Mouse (Mus musculus) bone marrow macrophage, adult 2 months (primary cell): Measurements from ENCODE around the gene Acvr2b. TPM values are rescaled to one million over a fixed set of nuclear protein-coding genes. Genes with fewer than 3 reads are reported as not detected.

ENCODE experiments used
- H3K27ac ChIP-seq: 2 replicates; pipeline ENCODE4 v1.5.1; 2012; ENCODE audit warnings: low read depth, low read length; ENCODE audit not compliant: insufficient read depth
- H3K4me1 ChIP-seq: 2 replicates; pipeline ENCODE4 v1.6.1; 2012; ENCODE audit warnings: low read length; ENCODE audit not compliant: control insufficient read depth, insufficient read depth
- H3K4me3 ChIP-seq: 2 replicates; pipeline ENCODE4 v1.5.1; 2012; ENCODE audit warnings: mild to moderate bottlenecking, low read length, moderate library complexity; ENCODE audit not compliant: insufficient read depth
- CTCF ChIP-seq: IDR thresholded peaks from 2 replicates; pipeline ENCODE4 v1.5.1; 2012; ENCODE audit warnings: low read depth, mild to moderate bottlenecking, low read length, moderate library complexity
- POLR2A ChIP-seq: IDR thresholded peaks from 2 replicates; pipeline ENCODE4 v1.6.1; 2012; ENCODE audit warnings: mild to moderate bottlenecking, low read depth, low read length, borderline replicate concordance
- polyA plus RNA-seq: library from polyadenylated mRNA; stranded (reverse); fragments of >200 nt; gene quantifications from 2 replicates; pipeline ENCODE4 v1.2.4, GENCODE M21; 2012; ENCODE audit not compliant: missing spikeins, insufficient read depth, insufficient read length

Gene Acvr2b
- polyA plus RNA-seq, 1 experiment, result 5.1 TPM

GRCm38 (mm10) chr9:119371251-119371650, 30.7 kb upstream of the Acvr2b start:
- Histone ChIP-seq H3K27ac (no peak overlapping the region), H3K4me1 (no peaks in the 10 kb centered on the region), H3K4me3 (no peak overlapping the region)
- TF ChIP-seq POLR2A, result no peak
- no peak for TF ChIP-seq CTCF

GRCm38 (mm10) chr9:119375008-119375407, 26.9 kb upstream of the Acvr2b start:
- H3K27ac ChIP-seq, result no peak overlapping the region
- no peak overlapping the region for H3K4me3 ChIP-seq
- peaks cover 7% of the 10 kb centered on the region; the same call in 1 of the 2 replicates for H3K4me1 ChIP-seq
- no peak for TF ChIP-seq POLR2A
- TF ChIP-seq CTCF, result no peak

GRCm38 (mm10) chr9:119375556-119375955, 26.4 kb upstream of the Acvr2b start:
- Histone ChIP-seq H3K4me3 (no peak overlapping the region), H3K27ac (no peak overlapping the region), H3K4me1 (peaks cover 7% of the 10 kb centered on the region; the same call in 1 of the 2 replicates)
- no peak for TF ChIP-seq CTCF
- TF ChIP-seq POLR2A, result no peak

GRCm38 (mm10) chr9:119378231-119378630, 23.7 kb upstream of the Acvr2b start:
- TF ChIP-seq CTCF, result no peak
- no peak for TF ChIP-seq POLR2A
- H3K4me1 ChIP-seq, result peaks cover 7% of the 10 kb centered on the region; the same call in 1 of the 2 replicates
- H3K27ac ChIP-seq, result no peak overlapping the region
- H3K4me3 ChIP-seq, result no peak overlapping the region

- TF ChIP-seq POLR2A (no peak), CTCF (no peak)
- Histone ChIP-seq H3K4me3 (no peak overlapping the region), H3K4me1 (peaks cover 7% of the 10 kb centered on the region; the same call in 1 of the 2 replicates), H3K27ac (no peak overlapping the region)
Observed at GRCm38 (mm10) chr9:119382603-119383002, 19.3 kb upstream of the Acvr2b start.

GRCm38 (mm10) chr9:119388956-119389355, 13.0 kb upstream of the Acvr2b start:
- H3K4me3 ChIP-seq, result no peak overlapping the region

GRCm38 (mm10) chr9:119390214-119390613, 11.7 kb upstream of the Acvr2b start:
- Histone ChIP-seq H3K27ac (no peak overlapping the region), H3K4me1 (peaks cover 18% of the 10 kb centered on the region), H3K4me3 (no peak overlapping the region)
- TF ChIP-seq POLR2A (no peak), CTCF (no peak)

More at GRCm38 (mm10) chr9:119388956-119389355, 13.0 kb upstream of the Acvr2b start:
- no peak for TF ChIP-seq CTCF
- TF ChIP-seq POLR2A, result no peak
- Histone ChIP-seq H3K27ac (no peak overlapping the region), H3K4me1 (peaks cover 14% of the 10 kb centered on the region)

- TF ChIP-seq CTCF (no peak), POLR2A (no peak)
- Histone ChIP-seq H3K27ac (0 out of 2 replicates have a peak overlapping the region, but pooled peaks have one; percentile 7), H3K4me3 (no peak overlapping the region), H3K4me1 (peaks cover 29% of the 10 kb centered on the region)
Observed at GRCm38 (mm10) chr9:119394808-119395207, 7.1 kb upstream of the Acvr2b start.

- Histone ChIP-seq H3K4me3 (peak overlapping the region; percentile 63), H3K27ac (peak overlapping the region; percentile 11; the same call in 1 of the 2 replicates), H3K4me1 (peaks cover 8% of the 10 kb centered on the region)
- TF ChIP-seq CTCF (no peak), POLR2A (no peak)
Observed at GRCm38 (mm10) chr9:119401351-119401750, 567 bp upstream of the Acvr2b start.

- TF ChIP-seq POLR2A, result no peak
- TF ChIP-seq CTCF, result no peak
- Histone ChIP-seq H3K27ac (peak overlapping the region; percentile 85), H3K4me3 (peak overlapping the region; percentile 91), H3K4me1 (peaks cover 8% of the 10 kb centered on the region)
Observed at GRCm38 (mm10) chr9:119402253-119403235, 626 bp downstream of the Acvr2b start.
